Mouse (Mus musculus): Measurements from ENCODE around the gene Camsap2.

DNA sequence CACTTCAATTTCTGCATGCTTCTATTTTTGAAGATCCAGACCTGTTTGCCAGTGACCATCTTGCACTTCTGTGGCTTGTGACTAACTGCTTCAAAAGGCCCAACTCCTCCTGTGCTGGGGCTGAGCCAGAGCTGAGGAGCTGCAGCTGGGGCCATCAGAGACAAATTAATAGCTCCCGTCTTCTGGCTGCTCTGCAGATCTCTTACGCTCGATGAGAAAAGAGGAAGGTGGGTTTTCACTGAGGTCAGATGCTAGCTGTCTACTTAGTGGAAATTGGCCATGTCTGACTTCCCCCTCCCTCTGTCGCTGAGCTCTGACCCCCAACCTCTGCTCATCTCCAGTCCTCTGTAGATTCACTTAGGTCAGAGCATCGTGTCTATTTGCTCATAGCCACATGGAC is 96.2 kb downstream of the Camsap2 start:
- TF ChIP-seq POLR2A (IDR thresholded peaks at IDR 0.05; ENCODE audit: borderline replicate concordance, control insufficient read depth, low read depth, low read length) (no peak), CTCF (IDR thresholded peaks at IDR 0.05; ENCODE audit: control insufficient read depth, insufficient read depth, low read length) (no peak)
